Mouse (Mus musculus) kidney, postnatal 25 days (tissue): ENCODE results near the gene Kcnj16.
A peak's percentile ranks its signal among the peaks of the same experiment; 100 is the strongest.

Experiments used
- DNase-seq, 2 experiments: peaks; one replicate each; pipeline ENCODE4 v3.0.0; 2021; ENCODE audit warnings: mixed read lengths in 2 of 2

Gene Kcnj16

GRCm38 (mm10) chr11:111056030-111056429 is 88.2 kb downstream of the Kcnj16 start:
- DNase-seq: no peak

GRCm38 (mm10) chr11:111057435-111057834 is 89.6 kb downstream of the Kcnj16 start:
- no peak for DNase-seq

GRCm38 (mm10) chr11:111059440-111059839 is 91.6 kb downstream of the Kcnj16 start:
- no peak for DNase-seq

DNA sequence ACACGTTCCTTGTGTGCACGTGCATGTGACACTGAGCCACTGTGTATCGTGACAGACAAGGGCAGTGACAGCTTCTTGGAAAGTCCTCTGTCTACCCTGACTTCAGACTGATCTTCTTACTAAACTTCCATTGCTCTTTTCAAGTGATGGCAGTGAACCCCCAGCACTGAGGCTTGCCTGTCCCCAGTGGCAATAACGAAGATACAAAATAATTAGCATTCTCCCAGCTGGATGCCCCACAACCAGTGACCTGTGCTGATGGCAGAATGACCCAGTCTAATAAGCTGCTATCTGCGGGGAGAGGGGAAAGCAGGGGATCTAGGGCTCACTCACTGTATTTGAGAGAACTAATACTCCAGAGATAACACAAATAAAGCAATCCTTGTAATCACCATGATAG is 92.4 kb downstream of the Kcnj16 start:
- no peak for DNase-seq

DNA sequence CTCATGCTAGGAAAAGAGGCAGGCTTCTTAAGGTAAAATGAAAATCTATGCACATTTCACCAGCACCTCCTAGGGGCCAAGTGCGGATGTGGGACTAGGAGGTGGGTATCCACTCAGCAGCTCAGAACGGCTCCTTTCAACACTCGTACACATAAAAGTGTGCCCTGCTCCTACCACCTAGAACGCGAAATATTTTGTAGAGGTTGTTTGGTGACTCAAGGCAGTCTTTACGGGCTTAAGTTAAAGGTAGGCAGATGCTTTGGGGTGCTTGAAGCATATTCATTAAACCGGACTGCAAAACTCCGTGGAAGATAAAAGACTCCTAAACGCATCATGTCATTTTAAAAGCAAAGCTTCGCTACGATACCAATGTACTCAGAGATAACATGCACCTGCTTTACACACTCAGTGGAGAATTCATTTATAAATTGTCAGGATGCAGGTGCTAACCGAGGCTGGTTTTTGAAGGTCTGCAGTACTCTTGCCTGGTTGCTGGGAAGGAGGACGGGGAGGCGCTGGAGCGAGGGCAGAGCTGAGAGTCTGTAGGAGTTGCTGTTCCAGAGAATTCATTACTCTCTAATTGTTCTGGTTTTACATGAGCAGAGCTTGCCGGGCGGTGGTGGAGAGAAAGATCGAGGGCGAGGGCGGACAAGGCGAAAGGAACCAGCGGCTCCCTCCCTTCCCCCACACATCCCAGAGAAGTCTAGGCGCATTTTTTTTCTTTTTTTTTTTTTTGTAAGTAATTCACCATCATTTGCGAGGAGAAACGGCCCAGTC is 97.1 kb downstream of the Kcnj16 start:
- peak; percentile 61 to 63 for DNase-seq

DNA sequence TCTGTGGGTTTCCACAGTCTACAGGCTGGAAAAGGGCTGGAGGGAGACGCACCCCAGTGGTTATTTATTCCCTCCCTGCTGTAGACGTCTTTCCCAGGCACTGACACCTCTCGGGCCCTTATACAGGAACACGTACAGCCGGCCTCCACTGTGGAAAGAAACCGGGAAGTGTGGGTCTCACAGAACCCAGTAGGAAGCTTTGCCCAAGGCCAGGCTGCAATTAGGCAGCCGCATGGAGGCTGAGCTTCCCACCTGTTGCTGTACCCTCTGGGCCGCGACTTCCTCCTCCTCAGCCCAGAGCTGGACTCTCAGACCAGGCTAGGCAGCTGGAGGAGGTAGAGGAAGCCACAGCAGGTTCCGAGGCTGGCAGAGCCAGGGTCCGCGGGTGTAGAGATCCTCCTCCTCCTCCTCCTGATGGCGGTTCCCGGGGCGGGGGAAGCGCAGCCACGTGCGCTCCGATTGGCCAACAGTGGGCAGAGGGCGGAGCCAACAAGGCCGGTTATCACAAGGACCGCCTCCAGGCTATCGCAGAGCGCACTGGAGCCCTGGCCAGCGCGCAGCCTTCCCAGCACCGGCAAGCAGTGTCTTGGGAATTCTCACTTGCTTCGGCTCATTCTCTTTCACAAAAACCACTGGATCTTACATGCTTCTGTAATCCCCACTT is 97.9 kb downstream of the Kcnj16 start, which contains the start of gene Kcnj2:
Gene Kcnj2 (plus strand): TSS at position 530 of the 664 bp plus-strand sequence.
- DNase-seq: peak; percentile 94 to 96

- no peak for DNase-seq
Observed at GRCm38 (mm10) chr11:111066299-111066691, 98.5 kb downstream of the Kcnj16 start.

DNA sequence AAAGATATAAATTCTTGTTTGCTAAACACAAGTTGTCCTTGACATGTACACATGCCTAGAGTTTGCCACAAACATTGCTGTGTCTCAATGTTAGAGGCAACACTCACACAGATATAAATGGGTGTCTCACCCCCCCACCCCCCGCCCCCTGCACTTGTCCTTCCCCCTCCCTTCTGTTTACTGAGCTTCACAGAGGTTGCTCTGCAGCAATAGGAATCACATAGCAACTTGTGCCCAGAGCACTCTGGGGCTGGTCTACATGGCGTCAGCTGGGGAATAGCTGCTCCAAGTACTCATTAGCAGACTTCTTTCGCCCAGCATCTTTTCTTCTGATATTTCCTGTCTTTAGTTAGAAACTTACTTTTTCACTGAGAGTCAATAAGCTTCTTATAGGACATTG is 100.0 kb downstream of the Kcnj16 start:
- DNase-seq: no peak

DNA sequence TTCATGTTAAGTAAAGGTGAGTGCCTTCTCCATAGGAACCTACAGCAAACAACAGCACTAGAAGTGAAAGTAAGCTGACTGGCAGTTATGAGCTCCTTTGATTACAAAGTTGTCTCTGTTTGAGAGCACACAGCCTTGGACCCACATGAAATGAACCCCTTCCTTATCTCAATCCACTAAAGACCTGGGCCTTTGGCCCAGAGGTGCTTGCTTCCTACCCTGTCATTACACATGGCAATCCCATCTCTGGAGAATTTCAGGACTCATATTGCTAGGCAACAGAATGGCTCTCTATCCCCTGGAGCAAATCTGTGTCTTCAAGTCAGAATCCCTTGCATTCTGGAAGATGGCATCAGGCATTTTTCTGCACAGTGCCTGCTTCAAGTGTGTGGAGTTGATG is 102.6 kb downstream of the Kcnj16 start:
- DNase-seq: no peak

DNA sequence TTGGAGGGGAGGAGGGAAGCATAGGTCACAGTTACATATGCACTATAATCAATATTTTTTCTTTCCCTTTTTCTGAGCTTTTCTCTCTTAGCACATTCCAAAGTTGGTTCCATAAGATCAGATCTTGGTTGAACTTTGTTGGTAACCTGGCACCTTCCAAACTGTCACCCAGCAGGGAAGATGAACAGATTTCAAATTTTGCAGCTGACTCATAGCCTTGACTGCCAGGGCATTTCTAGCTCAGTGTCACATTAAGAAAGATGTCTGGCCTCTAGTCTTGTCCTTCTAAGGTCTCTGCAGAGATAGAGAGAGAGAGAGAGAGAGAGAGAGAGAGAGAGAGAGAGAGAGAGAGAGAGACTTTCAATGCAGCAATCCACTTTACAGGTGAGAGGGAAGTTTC is 106.3 kb downstream of the Kcnj16 start:
- DNase-seq: no peak
